Mouse (Mus musculus) right cerebral cortex, postnatal 36 days (tissue): ENCODE results near the gene Gbp5.

ENCODE experiments used
- DNase-seq, 2 experiments: peaks; one replicate each; pipeline ENCODE4 v3.0.0; 2022; ENCODE audit warnings: low spot score in 2 of 2, mixed read lengths in 1 of 2

Gbp5 gene

DNA sequence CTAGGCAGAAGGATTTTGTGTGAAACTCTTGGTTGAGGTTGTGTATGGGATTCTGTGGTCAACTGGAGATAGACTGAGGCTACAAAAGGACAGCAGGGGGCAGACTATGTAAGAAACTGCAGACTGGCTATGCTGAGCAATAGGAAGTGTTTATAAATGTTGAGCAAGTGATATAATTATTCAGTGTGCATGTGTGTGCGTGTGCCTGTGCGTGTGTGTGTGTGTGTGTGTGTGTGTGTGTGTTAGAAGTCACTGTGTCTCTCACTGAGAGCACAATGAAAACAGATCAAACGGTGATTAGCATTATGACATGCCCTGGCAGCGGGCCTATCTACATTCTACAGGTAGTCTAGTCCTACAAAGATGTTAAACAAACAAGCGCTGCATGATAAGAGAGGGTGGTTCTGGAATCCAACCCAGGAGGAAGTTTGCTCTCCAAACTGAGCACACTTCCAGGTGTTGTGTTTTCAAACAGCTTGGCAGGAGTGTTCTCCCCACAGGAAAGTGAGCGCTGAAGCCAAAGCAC, at the start of gene Gbp5:
TSS of gene Gbp5 (plus strand) at position 443 of the 526 bp plus-strand sequence.
- DNase-seq: peak in 1 of 2 experiments; percentile 17

- DNase-seq: no peak
Measured at GRCm38 (mm10) chr3:142454198-142454597, 39.6 kb upstream of the Gbp5 start.

- no peak for DNase-seq
Measured at GRCm38 (mm10) chr3:142459241-142459640, 34.5 kb upstream of the Gbp5 start.

DNA sequence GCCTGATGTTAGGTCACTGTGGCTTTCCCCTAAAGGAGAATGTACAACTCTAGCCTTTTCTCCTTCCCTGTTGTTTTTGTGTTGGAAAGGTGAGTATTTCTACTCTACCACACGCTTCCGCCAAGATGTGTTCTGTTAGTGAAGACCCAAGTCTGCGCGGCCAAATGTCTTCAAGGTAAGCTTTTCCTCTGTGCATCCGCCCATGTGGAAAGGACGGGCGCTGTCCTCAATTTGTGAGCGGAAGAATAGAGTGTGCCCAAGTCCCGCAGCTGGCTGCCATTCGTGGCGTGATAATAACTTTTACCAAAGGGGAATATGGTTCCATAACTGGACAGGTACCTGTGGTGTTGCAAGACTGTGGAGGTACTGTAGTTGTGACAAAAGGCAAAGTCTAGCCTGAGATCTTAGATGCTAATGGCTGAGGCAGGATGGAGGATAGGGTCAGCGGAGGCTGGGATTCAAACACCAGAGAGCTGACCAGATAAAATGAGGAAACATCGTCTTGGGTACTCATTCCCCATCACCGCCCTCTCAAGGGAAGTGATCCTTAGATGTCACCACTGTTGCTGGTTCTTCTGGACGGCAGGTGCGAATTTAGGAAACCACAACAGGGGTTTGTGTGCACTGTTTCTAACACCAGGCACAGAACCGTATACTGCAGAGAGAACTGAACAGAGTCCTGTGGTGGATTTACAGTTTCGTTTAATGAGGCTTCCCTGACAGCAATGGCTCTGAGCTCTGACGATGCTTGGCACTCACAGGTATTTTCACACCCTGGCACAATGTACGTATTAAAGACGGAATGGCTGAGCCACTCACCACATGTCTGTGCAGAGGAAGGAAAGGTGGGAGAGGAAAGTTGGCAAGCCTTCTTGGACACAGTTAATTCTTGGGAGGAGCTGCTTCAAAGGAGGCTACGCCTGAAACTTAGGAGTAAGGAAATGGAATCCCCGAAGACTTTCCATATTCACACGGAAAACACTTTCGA, 30.7 kb upstream of the Gbp5 start:
- DNase-seq: no peak

- no peak for DNase-seq
Measured at GRCm38 (mm10) chr3:142474349-142474983, 19.3 kb upstream of the Gbp5 start.

DNA sequence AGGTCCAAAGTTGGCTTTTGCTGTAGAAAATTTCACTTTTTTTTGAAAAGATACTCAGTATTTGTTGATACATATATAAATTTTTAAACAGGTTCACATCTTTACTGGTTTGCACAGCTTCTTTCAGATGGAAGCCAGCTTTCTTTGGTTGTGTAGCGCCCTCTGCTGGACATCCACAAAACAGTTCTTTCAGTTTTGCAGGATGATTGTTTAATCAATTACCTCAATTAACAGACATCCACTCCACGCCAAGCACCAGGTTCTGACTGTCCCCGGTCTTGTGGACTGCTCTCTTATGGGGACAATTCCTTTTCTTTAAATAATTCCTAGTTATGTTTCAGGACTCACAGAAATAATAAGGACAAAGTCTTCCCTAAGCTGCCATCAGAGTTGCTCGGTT, 17.9 kb upstream of the Gbp5 start:
- peak in 1 of 2 experiments; percentile 23 for DNase-seq

GRCm38 (mm10) chr3:142477866-142478265, 15.9 kb upstream of the Gbp5 start:
- DNase-seq: no peak

GRCm38 (mm10) chr3:142478360-142478759, 15.4 kb upstream of the Gbp5 start:
- no peak for DNase-seq

DNA sequence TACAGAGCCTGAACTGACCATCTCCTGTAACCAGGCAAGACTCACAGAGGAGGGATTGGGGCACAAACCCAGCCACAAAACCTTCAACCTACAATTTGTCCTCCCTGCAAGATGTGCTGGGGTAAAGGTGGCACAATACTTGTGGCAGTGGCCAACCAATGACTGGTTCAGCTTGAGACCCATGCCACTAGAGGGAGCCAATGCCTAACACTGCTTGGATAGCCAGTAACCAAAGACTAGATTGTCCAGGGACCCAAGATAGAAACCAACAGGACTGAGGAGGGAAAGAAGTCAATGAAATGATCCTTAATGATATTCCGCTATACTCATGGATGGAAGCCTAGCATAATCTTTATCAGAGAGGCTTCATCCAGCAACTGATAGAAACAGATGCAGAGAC, 3.3 kb upstream of the Gbp5 start:
- DNase-seq: peak; percentile 30 to 37

- no peak for DNase-seq
Measured at GRCm38 (mm10) chr3:142495146-142495655, 1.4 kb downstream of the Gbp5 start.

- DNase-seq: no peak
Measured at GRCm38 (mm10) chr3:142496113-142497101, 2.6 kb downstream of the Gbp5 start.

DNA sequence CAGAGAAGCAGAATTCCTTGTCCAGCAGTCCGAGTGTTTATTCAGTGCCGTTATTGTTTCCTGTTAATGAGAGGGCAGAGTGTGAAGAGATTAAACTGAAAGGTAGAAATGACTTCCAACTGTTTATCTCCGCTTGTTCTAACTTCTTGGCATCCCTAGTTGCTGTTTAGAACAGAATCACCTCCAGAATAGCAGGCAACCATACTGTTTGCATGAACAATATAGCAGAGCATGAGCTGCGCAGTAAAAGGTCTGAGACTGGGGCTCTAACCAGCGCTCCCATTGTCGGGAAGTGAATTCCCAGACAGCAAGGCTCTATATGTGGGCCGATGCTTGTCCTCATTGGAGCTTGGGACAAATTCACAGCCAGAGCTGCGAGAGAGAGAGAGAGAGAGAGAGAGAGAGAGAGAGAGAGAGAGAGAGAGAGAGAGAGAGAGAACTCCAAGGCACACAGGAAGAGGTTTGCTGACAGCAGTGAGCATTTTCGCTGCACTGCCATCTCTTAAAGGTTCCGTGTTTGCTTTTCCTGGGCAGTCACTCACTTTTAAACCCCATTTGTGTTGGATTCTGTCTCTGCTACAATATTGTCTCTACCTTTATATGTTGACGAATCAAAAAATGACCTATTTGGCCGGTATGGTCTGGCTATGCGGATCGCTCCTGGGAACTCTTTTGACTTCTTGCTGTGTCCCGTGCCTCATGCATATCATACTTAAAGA, 3.5 kb downstream of the Gbp5 start:
- no peak for DNase-seq

DNA sequence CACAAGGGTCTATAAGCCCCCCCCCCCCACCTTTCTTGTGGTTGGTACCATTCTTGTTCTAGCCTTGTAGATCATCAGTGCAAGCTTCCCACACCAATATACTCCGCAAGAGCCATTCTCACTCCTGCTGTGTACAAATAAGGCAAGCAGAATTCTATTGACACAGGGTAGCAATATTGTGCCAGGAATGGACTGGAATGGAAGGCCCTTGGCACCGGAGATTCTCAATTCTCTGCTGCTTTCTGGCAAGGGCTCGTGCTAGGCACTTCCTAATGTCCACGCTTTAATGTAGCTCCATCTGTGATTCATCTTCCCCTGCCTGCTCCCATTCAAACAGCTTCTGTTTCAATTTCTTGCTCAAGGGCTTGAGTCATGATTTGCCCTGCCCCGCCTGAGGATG, 5.2 kb downstream of the Gbp5 start:
- DNase-seq: no peak

DNA sequence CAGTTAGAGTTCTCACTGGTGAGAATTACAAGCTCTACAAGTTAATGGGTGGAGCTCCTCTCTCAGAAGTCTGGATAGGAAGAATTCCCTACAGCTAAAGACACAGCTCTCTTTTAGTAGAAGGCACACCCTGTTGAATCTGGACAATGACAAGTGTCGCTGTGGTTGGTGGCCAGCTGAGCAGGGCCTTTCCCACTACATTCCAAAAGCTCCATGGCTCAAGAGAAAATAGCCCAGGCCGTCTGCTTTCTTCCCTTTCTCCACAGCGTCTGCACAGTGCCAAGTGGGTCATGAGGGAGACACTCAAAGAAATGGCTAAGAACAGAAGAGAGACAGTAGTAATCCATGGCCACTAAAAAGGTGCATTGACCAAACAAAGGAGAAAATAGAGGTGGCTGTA, 34.3 kb downstream of the Gbp5 start:
- DNase-seq: no peak

GRCm38 (mm10) chr3:142529597-142529996, 35.8 kb downstream of the Gbp5 start:
- no peak for DNase-seq

DNA sequence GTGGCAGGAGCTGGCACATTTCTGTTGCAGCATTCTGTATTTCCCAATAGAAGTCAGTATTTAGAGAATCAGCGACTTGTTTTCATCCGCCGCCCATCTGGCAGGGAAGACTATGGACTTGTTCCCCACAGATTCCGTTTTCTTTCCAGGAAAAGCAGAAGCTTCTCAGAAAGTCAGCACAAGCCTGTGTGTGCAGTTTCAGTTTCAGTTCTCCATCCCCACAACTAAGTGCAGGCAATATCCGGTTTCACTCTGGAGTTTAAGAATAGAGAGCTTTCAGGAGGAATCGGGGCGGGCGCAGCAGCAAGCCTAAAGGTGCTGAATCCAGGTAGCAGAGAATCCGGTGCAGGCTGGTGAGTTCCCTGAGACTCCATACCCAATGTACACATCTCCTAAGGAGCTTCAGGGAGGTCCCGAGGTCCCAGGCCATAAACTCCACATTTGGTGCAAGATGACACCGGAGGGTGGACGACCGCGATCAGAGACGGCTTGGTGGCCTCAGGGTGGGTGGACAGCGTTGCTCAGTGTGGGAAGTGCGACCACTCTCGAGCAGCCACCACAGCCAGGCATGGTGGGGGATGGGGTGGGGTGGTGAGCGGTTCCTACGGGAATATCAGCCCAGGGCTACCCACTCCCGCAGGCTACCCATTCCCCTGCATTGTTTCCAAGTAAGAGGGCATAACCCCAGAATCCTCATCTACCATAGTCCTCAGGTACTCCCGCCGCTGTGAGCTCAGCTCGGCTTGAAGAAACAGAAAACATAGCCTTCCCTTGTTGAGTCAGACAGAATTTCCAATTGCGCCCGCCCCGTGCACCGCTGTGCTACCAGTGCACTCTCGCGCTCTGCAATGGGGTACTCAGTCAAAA, 36.5 kb downstream of the Gbp5 start, which contains the start of gene Gbp7:
TSS of gene Gbp7 (plus strand) at position 256 of the 867 bp plus-strand sequence.
- DNase-seq: peak; percentile 5 to 9

GRCm38 (mm10) chr3:142531595-142531994, 37.8 kb downstream of the Gbp5 start:
- DNase-seq: no peak

GRCm38 (mm10) chr3:142533185-142533584, 39.4 kb downstream of the Gbp5 start:
- DNase-seq: no peak

- no peak for DNase-seq
Measured at GRCm38 (mm10) chr3:142535667-142536066, 41.9 kb downstream of the Gbp5 start.
